Mouse (Mus musculus): ENCODE results near the gene Abat.

The Abat gene

GRCm38 (mm10) chr16:8513236-8513906 lies at the start of gene Abat:
TSS of gene Abat (plus strand) at chr16:8513429.
- DNase-seq (ENCODE audit: extremely low spot score): peak; percentile 96

DNA sequence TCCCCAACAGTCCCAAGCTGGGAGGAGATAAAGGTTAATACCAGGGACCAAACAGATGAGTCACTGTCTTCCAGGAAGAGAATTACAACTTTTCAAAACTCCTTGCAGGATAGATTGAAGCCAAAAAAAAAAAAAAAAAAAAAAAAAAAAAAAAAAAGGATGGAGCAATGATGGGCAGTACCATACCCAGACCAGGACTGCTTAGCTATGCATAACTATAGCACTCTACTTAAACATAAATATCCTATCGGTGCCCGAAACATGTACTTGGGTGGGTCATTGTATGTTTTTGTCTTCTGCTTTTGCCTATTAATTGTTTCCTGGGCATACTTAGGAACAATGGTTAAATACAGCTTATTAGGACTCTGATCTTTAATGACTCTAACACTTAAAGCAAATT lies 43.1 kb upstream of the Abat start:
- DNase-seq (ENCODE audit: extremely low spot score): no peak

DNA sequence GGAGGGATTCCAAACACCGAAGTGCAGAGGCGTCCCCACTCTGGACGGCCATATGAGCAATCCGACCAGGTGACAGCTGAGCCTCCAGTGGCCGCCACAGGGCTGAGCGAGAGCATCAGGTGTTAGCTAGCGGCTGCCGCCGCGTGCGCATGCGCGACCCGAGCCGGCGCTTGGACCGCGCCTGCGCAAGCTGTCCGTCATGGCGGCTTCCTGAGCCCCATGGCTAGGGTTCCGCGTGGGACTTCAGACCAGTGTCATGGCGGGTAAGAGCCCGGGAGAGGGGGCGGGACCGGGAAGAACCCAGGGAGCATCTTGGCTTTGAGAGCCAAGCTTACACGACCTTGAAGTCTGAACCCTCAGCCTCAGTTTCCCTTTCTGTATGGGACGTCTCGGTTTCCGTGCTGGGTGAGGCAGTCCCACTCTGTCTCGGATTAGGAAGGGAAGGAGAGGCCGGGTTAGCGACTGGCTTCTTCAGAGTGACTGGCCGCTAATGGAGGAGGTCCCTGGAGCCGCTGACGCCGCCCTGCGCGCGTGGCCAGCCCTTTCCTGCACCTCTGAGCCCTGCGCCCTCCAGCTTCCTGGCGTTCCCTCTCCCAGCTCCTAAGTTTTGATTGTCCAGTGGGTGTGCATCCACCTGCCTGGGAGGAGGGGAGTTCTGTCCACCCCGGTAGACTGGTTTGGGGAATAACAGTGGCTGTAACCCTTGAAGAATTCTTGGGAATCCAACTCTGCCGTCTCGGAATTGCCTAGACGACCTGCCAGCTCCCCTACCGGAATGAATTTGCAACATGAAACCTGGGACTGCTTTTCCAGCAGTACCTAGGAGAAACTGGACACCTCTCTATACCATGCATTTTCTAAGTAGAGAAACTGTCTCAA lies 42.4 kb upstream of the Abat start, which contains the start of gene Mettl22:
Gene Mettl22, plus strand, starts transcription at position 186 of the 879 bp plus-strand sequence.
- peak; percentile 87 for DNase-seq (ENCODE audit: extremely low spot score)

DNA sequence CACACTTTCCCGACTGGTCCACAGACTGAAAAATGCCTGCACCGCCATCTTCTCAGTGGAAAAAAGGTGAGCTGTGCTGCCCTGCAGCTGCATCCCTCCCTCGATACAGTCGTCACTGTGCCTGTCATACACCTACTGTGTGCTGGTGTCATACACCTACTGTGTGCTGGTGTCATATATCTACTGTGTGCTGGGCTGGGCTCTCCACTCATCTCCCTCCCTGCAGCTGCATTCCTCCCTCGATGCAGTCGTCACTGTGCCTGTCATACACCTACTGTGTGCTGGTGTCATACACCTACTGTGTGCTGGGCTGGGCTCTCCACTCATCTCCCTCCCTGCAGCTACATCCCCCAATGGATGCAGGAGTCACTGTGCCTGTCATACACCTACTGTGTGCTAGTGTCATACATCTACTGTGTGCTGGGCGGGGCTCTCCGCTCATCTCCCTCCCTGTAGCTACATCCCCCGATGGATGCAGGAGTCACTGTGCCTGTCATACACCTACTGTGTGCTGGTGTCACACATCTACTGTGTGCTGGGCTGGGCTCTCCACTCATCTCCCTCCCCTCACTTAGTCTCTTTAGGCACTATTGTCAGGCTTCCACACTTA lies 25.7 kb upstream of the Abat start:
- no peak for DNase-seq (ENCODE audit: extremely low spot score)

DNA sequence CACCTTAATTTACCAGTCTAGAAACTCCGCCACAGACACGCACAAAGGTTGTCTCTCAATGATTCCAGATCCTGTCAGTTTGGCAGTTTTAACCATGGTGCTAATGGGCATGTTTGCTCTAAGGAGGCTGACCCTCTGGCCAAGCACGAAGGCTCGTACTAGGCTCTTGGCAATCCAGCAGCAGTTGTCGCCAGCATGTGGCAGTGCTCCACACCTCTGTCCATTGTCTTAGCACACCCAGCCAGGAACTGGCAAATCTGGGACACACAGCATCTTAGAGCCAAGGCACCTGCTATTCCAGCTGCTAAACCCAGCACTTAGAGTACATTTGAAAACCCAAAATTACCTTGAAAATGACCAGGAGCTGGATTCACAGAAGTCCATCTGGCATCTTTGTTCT lies 23.9 kb upstream of the Abat start:
- DNase-seq (ENCODE audit: extremely low spot score): no peak

DNA sequence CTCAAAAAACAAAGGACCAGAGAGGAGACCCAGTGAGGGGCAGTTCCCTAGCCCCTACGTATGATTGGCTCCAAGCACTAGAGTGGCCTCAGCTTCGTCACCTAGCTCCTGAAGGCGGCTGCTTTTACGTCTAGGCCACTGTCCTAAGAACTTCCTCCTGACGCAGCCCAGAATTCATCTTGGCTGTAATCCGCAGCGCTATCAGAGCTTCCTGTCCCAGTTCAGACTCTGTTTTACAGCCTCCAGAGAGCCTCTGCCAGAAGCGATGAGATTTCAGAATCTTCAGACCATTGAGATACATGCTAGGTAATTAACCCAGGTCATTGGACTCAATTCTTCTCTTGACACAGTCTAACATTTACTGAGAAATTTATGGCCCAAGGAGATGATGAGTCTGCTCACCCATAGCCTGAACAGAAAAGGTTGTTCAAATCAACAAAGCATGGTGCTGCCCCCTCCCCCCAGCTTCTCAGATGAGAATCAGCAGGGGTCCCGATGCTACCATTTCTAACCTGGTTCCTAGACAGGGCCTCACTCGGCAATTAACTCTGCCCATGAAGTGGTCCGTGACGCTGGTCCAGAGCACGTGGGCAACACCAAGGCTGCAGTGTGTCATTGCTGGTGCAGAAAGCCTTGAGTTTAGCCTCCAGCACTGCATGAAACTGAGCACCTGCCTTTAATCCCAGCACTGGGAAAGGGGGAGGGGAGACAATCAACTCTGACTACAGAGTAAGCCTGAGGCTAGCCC lies 21.3 kb upstream of the Abat start:
- no peak for DNase-seq (ENCODE audit: extremely low spot score)

DNA sequence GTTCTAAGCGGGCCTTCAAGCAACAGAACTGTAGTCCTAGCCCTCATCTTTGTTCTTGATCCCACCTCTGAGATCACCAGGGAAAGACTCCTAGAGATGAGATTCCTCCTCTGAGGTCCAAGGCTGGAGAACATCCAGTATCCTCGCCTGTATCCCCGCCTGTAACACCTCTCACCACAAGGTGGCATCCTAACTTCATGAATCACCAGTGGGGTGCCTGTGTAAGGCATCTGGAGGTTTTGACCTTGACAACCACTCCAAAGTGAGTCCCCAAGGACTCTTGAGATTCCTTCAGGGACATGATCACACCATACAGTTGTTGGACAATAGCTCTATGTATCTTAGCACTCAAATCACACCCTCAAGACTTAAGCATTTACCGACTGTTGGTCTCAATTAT lies 19.0 kb upstream of the Abat start:
- DNase-seq (ENCODE audit: extremely low spot score): peak; percentile 71

DNA sequence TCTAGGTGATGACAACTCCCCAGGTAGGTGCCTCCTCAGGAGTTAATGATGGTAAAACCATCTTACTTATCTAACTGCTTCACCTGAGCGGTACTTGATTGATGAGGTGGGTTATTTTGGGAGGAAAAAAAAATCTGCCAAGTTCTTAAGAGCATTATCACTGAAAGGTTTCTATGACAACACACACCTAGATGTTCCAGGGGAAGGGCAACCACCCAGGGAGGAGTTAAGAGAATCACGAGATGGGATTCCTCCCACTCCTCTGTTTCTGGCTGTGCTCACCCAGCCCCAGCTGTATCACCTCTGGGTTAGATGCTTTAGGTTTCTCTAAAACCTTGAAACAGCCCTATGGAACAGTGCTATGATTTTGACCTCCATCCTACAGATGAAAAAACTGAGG lies 16.3 kb upstream of the Abat start:
- no peak for DNase-seq (ENCODE audit: extremely low spot score)

- no peak for DNase-seq (ENCODE audit: extremely low spot score)
Observed at GRCm38 (mm10) chr16:8504271-8504670, 9.0 kb upstream of the Abat start.

- DNase-seq (ENCODE audit: extremely low spot score): no peak
Observed at GRCm38 (mm10) chr16:8509894-8510293, 3.3 kb upstream of the Abat start.

- DNase-seq (ENCODE audit: extremely low spot score): no peak
Observed at GRCm38 (mm10) chr16:8512830-8513229, 399 bp upstream of the Abat start.

GRCm38 (mm10) chr16:8514180-8514579 lies 951 bp downstream of the Abat start:
- DNase-seq (ENCODE audit: extremely low spot score): no peak

DNA sequence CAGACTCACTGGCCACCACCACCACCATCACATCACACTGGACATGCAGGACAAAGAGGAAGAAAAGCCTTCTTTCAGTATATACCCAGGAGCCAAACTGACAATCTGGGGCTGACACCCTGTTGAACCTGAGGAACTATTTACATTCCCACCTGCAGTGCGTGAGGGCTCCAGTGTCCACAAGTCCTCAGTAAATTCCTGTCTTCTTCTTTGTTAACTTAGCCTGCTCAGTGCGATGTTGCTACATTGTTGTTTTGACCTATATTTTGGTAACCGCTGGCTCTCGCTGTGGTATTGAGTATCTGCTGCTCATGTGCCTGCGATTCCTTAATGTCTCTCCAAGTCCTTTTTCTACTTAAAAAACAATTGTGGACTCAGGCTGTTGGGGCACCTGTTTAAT lies 7.3 kb downstream of the Abat start:
- no peak for DNase-seq (ENCODE audit: extremely low spot score)

DNA sequence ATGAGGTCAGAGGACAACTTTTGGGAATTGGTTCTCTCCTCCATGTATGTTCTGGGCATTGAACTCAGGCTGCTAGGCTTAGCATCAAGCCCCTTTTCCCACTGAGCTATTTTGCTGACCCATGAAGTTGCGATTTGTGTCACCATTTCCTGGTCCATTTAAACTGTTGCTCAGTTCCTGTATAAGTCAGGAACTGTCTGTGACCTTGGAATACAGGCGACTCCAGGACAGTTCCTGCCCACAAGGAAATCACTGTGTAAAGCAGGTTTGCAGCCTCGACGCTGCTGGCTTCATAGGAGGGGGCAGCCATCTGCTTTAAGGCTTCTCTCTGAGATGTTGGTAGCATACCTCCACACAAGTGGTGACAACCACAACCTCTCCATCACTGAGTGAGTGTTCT lies 8.1 kb downstream of the Abat start:
- DNase-seq (ENCODE audit: extremely low spot score): no peak

DNA sequence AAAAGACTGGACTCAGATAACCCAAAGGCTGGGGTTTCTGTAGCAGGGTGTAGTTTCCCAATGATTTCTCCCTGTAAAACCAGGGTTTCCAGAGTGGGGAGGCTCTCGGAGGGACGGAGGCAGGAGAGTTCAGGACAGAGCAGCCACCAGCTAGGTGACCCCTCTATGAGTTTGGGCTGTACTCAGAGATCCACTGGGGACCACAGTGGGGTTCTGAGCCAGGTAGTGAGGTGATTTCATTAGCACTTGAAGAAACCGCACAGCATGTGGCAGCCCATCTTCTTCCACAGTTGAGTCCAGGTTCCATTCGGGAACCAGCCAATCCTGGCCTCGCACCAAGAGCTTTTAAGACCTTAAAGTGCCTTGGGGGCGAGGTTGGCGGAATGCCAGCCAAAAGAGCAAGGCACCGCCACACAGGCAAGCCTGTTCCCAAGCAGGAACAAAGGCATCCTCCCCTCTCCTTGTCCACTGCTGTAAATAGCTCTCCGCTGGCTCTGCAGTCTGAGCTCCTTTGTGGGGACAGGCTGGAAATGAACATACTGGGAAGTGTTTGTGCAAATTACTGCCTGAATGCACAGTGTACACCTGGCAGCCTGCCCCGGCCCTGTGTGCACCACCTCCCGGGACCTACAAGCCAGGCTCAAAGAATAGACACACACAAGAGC lies 10.4 kb downstream of the Abat start:
- no peak for DNase-seq (ENCODE audit: extremely low spot score)

- no peak for DNase-seq (ENCODE audit: extremely low spot score)
Observed at GRCm38 (mm10) chr16:8524163-8524847, 11.1 kb downstream of the Abat start.

- DNase-seq (ENCODE audit: extremely low spot score): no peak
Observed at GRCm38 (mm10) chr16:8525293-8525692, 12.1 kb downstream of the Abat start.

- DNase-seq (ENCODE audit: extremely low spot score): no peak
Observed at GRCm38 (mm10) chr16:8525877-8526276, 12.6 kb downstream of the Abat start.

DNA sequence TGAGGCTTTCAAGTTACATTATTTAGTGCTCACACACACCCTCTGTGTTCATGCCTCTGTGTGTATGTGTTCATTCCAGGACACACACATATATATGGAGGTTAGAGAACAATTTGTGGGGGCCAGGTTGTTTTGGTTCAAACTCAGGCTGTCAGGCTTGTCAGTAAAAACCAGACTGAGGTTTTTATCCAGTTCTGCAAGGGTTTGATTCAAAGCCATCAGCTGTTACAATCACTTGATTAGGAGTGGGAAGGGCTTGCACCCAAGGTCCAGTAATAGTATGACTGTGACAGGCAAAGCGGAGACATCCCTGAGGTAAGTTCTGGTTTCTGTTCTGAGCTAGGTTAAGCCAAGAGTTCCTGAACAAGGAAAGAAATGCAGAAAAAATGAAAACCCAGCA lies 16.2 kb downstream of the Abat start:
- DNase-seq (ENCODE audit: extremely low spot score): no peak

DNA sequence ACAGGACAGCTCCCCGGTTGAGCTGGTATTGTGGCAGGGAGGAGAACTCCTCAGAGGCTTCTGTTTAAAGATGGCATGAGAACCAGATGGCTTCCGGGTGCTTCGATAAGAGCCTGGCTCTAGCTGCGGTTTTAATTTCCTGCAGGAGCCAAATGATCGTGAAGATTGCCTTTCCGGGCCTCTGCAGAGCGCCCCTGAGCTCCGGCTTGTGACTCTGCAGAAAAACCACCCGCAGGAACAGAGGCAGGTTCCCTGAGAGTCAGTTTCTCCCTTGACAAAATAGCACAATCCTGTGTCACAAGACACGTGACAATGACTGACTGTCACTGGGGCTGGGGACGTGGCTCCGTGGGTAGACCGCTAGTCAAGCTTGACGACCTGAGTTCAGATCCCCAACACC lies 16.8 kb downstream of the Abat start:
- no peak for DNase-seq (ENCODE audit: extremely low spot score)

- DNase-seq (ENCODE audit: extremely low spot score): no peak
Observed at GRCm38 (mm10) chr16:8532461-8532860, 19.2 kb downstream of the Abat start.
